Mouse (Mus musculus): ENCODE data around the gene Krtap1-4. TPM values are rescaled to one million over a fixed set of nuclear protein-coding genes. Genes with fewer than 3 reads are reported as not detected.
"Not testable (repeated sequence)": the region's sequence is repeated elsewhere in the genome, so short reads cannot be mapped to it uniquely, and the experiment has no call there.

Krtap1-4 gene
- total RNA-seq (2017): not detected in 3 replicates

- no peak for ATAC-seq (replicated peaks; ENCODE audit: insufficient number of reproducible peaks, low FRiP score, low TSS enrichment, poor library complexity, severe bottlenecking)
Measured at GRCm38 (mm10) chr11:99583245-99583704, at the start of gene Krtap1-4. TSS of gene Krtap1-4 (minus strand) at chr11:99583654.

DNA sequence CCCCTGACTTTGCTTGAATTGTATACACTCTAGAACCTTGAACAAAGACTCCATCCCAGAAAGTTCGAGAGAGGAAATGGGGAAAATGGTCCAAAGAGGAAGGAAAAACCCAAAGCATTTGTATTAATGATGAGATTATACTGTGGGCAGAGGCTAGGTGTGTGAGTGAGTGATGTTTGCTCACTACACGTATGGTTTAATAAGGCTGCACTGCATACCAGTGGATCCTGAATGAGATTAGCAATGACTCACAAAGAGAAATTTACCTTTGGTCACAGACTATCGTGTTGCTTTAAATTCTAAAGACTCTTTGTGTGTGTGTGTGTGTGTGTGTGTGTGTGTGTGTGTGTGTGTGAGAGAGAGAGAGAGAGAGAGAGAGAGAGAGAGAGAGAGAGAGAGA is 47.4 kb upstream of the Krtap1-4 start:
- ATAC-seq (replicated peaks; ENCODE audit: insufficient number of reproducible peaks, low FRiP score, low TSS enrichment, poor library complexity, severe bottlenecking): no peak

- ATAC-seq (replicated peaks; ENCODE audit: insufficient number of reproducible peaks, low FRiP score, low TSS enrichment, poor library complexity, severe bottlenecking): no peak
Measured at GRCm38 (mm10) chr11:99628138-99628537, 44.7 kb upstream of the Krtap1-4 start, which contains the start of gene Krtap4-1. TSS of gene Krtap4-1 (minus strand) at chr11:99628238.

- ATAC-seq (replicated peaks; ENCODE audit: insufficient number of reproducible peaks, low FRiP score, low TSS enrichment, poor library complexity, severe bottlenecking): no peak
Measured at GRCm38 (mm10) chr11:99620335-99620734, 36.9 kb upstream of the Krtap1-4 start, which contains the start of gene Gm11562. TSS of gene Gm11562 (minus strand) at chr11:99620435.

- ATAC-seq (replicated peaks; ENCODE audit: insufficient number of reproducible peaks, low FRiP score, low TSS enrichment, poor library complexity, severe bottlenecking): no peak
Measured at GRCm38 (mm10) chr11:99614796-99615363, 31.4 kb upstream of the Krtap1-4 start, which contains the start of gene Krtap2-4. TSS of gene Krtap2-4 (minus strand) at chr11:99614846.

GRCm38 (mm10) chr11:99610089-99610488 is 26.6 kb upstream of the Krtap1-4 start, which contains the start of gene Gm11937:
TSS of gene Gm11937 (minus strand) at chr11:99610189.
- ATAC-seq (replicated peaks; ENCODE audit: insufficient number of reproducible peaks, low FRiP score, low TSS enrichment, poor library complexity, severe bottlenecking): not testable (repeated sequence)

DNA sequence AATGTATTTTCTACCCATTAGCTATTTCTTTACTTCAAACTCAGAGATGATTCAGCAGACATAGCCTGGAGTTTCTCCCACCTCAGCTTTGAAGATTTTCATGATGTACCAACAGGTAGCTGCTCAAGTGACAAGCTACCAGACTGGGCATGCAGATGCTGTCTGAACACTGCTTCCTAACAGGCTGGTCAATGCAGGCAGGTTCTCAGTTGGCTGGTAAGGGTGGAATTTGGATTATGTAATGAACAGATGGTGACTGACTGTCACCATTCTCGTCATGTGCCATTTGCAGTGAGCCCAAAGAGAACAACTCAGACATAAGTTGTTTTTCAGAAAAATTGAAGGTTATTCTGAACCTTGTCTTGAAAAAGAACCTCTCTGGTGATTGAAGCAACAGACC is 25.7 kb upstream of the Krtap1-4 start:
- no peak for ATAC-seq (replicated peaks; ENCODE audit: insufficient number of reproducible peaks, low FRiP score, low TSS enrichment, poor library complexity, severe bottlenecking)

- not testable (repeated sequence) for ATAC-seq (replicated peaks; ENCODE audit: insufficient number of reproducible peaks, low FRiP score, low TSS enrichment, poor library complexity, severe bottlenecking)
Measured at GRCm38 (mm10) chr11:99603208-99603607, 19.8 kb upstream of the Krtap1-4 start, which contains the start of gene Gm11938. TSS of gene Gm11938 (minus strand) at chr11:99603308.

GRCm38 (mm10) chr11:99597742-99598141 is 14.3 kb upstream of the Krtap1-4 start, which contains the start of gene Krtap9-3:
TSS of gene Krtap9-3 (minus strand) at chr11:99598105.
- not testable (repeated sequence) for ATAC-seq (replicated peaks; ENCODE audit: insufficient number of reproducible peaks, low FRiP score, low TSS enrichment, poor library complexity, severe bottlenecking)

DNA sequence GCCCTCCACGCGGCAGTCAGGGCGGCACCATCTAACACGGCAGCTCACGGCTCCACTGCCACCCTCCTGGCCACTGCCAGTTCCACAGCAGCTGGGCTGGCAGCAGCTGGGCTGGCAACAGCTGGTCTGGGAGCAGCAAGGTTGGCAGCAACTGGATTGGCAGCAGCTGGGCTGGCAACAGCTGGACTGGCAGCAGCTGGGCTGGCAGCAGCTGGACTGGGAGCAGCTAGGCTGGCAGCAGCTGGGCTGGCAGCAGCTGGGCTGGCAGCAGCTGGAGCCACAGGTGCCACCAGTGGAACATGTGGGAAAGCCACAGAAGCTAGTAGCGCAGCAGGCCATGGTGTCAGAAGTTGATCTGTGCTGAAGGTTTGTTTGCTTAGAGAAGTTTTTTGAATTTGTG is 7.5 kb upstream of the Krtap1-4 start, which contains the start of gene Krtap1-3:
TSS of gene Krtap1-3 (minus strand) at position 359 of the 400 bp plus-strand sequence.
- ATAC-seq (replicated peaks; ENCODE audit: insufficient number of reproducible peaks, low FRiP score, low TSS enrichment, poor library complexity, severe bottlenecking): no peak

DNA sequence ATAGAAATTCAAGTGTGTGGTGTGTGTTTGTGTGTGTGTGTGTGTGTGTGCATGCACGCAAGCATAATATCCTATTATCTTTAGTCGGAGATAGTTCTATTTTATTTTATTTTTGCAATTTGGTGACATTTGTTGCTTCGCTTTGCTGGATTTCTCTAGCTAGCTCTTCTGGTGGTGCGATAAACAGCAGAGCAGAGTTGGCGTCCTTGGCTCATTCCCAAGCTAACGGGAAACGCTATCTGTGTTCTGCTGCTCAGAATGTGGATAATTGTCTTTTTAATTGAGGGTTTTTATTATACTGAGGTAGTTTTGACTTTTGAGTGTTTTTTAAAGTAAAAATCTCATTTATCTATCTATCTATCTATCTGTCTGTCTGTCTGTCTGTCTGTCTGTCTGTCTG is 1.6 kb upstream of the Krtap1-4 start:
- no peak for ATAC-seq (replicated peaks; ENCODE audit: insufficient number of reproducible peaks, low FRiP score, low TSS enrichment, poor library complexity, severe bottlenecking)

GRCm38 (mm10) chr11:99581564-99581963 is 1.9 kb downstream of the Krtap1-4 start:
- ATAC-seq (replicated peaks; ENCODE audit: insufficient number of reproducible peaks, low FRiP score, low TSS enrichment, poor library complexity, severe bottlenecking): no peak

- no peak for ATAC-seq (replicated peaks; ENCODE audit: insufficient number of reproducible peaks, low FRiP score, low TSS enrichment, poor library complexity, severe bottlenecking)
Measured at GRCm38 (mm10) chr11:99581051-99581450, 2.4 kb downstream of the Krtap1-4 start.

GRCm38 (mm10) chr11:99580636-99581035 is 2.8 kb downstream of the Krtap1-4 start, which contains the start of gene Krtap1-5:
TSS of gene Krtap1-5 (minus strand) at chr11:99581016.
- ATAC-seq (replicated peaks; ENCODE audit: insufficient number of reproducible peaks, low FRiP score, low TSS enrichment, poor library complexity, severe bottlenecking): no peak

DNA sequence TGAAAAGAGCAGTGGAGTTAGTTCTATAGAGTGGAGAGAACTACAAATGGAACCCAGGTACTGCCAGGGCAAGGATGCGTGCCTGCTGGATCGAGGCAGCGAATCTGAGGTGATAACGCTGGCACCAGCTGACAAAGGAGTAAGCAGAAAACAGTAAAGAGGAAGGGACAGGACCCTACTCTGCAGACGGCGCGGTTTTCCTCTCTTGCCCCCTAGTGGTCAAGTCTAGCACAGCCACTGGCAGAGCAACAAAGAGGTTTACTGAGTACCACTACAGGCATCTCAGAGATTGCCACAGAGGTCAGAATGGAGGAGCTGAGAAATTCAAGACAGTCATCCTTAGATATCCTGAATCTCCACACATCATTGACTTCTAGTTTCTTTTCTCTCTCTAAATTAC is 9.3 kb downstream of the Krtap1-4 start:
- no peak for ATAC-seq (replicated peaks; ENCODE audit: insufficient number of reproducible peaks, low FRiP score, low TSS enrichment, poor library complexity, severe bottlenecking)

GRCm38 (mm10) chr11:99573164-99573563 is 10.3 kb downstream of the Krtap1-4 start:
- no peak for ATAC-seq (replicated peaks; ENCODE audit: insufficient number of reproducible peaks, low FRiP score, low TSS enrichment, poor library complexity, severe bottlenecking)

- no peak for ATAC-seq (replicated peaks; ENCODE audit: insufficient number of reproducible peaks, low FRiP score, low TSS enrichment, poor library complexity, severe bottlenecking)
Measured at GRCm38 (mm10) chr11:99566530-99566929, 16.9 kb downstream of the Krtap1-4 start, which contains the start of gene Krtap3-1. TSS of gene Krtap3-1 (minus strand) at chr11:99566630.

DNA sequence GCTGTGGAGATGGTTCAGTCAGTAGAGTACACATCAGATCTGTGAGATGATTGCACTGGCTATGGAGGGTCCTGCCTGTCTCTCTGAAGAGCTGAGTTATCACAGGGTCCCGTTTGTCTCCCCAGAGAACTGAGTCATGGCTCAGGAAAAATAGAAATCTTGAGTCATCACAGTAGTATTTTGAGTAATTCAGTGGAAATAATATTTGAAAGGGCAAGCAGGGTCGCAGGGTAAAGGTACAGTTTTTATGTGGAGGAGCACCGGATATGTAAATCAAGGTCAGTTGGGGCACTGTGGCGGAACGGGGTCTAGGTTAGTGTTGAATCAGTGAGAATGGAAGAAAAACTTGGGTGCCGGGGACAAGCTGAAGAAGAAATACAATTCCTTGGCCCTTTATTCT is 20.9 kb downstream of the Krtap1-4 start:
- no peak for ATAC-seq (replicated peaks; ENCODE audit: insufficient number of reproducible peaks, low FRiP score, low TSS enrichment, poor library complexity, severe bottlenecking)

DNA sequence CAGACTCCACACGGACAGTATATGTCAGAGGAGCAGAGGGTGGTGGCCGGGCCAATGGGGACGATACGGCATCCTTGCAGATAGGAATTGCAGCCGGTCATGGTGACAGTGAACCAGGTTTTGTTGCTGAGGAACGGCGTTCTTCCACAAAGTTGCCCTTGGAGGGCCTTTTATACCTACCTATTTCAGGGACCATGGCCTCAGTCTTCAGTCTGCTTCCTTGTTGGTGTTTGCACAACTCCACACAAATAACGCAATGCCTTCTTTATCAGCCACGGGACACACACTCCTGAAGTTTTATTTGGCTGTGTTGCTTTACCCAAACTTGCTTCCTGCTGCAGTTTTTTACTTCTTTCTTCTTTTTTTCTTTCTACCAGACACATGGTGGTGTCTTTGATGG is 24.1 kb downstream of the Krtap1-4 start, which contains the start of gene Gm11939:
TSS of gene Gm11939 (minus strand) at position 101 of the 400 bp plus-strand sequence.
- no peak for ATAC-seq (replicated peaks; ENCODE audit: insufficient number of reproducible peaks, low FRiP score, low TSS enrichment, poor library complexity, severe bottlenecking)
